Mouse (Mus musculus) bone marrow macrophage, adult 2 months (primary cell): ENCODE measurements around the gene Hjurp.

Experiments
- CTCF ChIP-seq: IDR thresholded peaks from 2 replicates; pipeline ENCODE4 v1.5.1; 2012; ENCODE audit warnings: low read depth, mild to moderate bottlenecking, low read length, moderate library complexity
- POLR2A ChIP-seq: IDR thresholded peaks from 2 replicates; pipeline ENCODE4 v1.6.1; 2012; ENCODE audit warnings: mild to moderate bottlenecking, low read depth, low read length, borderline replicate concordance

DNA sequence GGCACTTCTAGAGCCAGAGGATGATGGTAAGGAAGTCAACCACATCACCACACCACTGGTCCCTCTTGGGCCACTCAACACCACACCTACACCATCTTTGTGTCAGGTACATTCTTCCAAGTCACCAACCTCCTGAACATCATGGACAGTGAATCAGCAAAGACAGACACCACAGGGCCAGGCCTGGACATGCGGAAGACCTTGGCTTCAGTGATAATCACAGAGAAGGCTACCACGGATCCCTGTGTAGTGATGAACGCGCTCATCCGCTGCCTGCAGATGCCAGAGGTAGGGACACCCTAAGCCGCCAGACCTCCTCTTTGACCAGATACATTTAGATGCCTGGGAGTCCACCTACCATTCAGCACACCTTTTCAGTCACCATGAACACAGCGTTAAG, 49.3 kb downstream of the Hjurp start:
- TF ChIP-seq POLR2A (no peak), CTCF (no peak)
